Mouse (Mus musculus): ENCODE results near the gene Endou. TPM values are rescaled to one million over a fixed set of nuclear protein-coding genes. Genes with fewer than 3 reads are reported as not detected.
A peak's percentile ranks its signal among the peaks of the same experiment; 100 is the strongest.
"Not testable (repeated sequence)": the region's sequence is repeated elsewhere in the genome, so short reads cannot be mapped to it uniquely, and the experiment has no call there.

Gene Endou
- total and polyA plus RNA-seq, 3 experiments, result 0.35 to 0.66 (median 0.38) TPM

DNA sequence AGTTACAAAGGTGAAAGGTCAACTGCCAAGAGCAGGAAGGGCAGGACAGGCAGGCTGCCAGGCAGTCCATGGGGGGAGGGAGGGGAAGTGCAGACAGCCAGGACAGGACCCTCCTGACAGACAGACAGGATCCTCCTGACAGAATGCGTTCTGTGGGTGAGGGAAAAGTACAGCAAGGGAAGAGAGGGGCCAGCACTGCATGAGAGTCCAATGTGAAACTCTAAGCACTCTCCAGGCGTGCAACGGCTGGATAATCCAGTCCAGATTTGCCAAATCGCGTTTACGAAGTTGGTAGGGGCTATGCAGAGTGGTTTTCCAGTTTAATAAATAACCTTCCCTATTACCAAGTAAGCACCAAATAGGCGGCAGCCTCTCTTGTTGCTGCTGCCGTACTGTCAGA is 49.1 kb downstream of the Endou start:
- DNase-seq, result no peak

GRCm38 (mm10) chr15:97679991-97680681 is 51.0 kb downstream of the Endou start:
- DNase-seq, result no peak

GRCm38 (mm10) chr15:97677341-97677740 is 53.8 kb downstream of the Endou start:
- no peak for DNase-seq

DNA sequence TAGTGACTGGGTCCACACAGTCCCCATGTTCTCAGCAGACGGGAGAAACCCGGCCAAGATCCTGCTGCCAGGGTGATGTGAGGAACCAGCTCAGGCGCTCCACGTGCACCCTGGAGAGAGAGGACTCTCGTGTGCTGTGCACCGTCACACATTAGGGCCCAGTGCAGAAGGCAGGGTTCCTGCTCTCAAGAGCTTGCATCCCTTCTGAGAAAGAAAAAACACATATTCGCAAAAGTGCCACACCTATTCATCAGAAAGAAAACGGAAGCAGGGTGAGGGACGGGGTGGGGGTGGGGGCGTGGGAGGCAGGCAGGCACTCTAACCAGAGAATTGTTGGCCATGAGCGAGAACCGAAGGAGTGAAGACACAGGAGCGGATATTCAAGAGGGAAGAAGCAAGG is 55.2 kb downstream of the Endou start:
- DNase-seq, result no peak

- no peak for DNase-seq
These were observed 56.7 kb downstream of the Endou start for GRCm38 (mm10) chr15:97674423-97674822.

- no peak for DNase-seq
These were observed 57.7 kb downstream of the Endou start for GRCm38 (mm10) chr15:97673256-97674000.

- DNase-seq, result peak; percentile 32
These were observed 58.9 kb downstream of the Endou start for GRCm38 (mm10) chr15:97672211-97672765.

- peak; percentile 30 for DNase-seq
These were observed 60.6 kb downstream of the Endou start for GRCm38 (mm10) chr15:97670554-97670953.

DNA sequence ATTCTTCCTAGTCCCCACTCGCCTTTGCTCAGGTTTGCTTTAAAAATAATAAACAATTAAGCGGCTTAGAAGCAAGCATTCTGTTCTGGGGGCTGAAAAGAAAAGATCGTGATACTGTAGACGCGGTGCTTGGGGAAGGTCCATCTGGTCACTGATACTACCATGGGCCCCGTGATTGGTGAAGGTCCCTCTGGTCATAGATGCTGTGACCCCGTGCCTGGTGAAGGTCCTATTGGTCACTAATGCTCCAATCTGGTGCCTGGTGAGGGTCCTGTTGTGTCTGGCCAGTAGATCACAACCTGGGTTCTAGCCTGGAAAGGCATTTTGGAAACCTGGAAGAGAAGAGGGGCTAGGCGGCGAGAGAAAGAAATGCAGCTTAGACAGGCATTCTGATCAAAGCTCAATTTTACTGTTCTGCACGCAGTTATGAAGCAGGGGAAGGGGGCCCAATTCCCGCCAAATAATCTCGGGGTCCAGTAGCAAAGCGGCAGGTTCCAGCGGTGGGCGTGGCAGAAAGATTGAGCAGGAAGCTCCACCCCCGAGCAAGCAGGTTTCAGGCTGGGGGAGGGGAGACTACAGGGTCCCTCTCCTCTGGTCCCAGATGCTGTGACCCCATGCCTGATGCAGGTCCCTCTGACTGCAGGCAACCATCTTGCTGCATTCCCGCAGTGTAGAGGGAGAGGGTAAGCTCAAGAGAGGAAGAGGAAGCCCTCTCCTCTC is 62.8 kb downstream of the Endou start:
- not testable (repeated sequence) for DNase-seq

DNA sequence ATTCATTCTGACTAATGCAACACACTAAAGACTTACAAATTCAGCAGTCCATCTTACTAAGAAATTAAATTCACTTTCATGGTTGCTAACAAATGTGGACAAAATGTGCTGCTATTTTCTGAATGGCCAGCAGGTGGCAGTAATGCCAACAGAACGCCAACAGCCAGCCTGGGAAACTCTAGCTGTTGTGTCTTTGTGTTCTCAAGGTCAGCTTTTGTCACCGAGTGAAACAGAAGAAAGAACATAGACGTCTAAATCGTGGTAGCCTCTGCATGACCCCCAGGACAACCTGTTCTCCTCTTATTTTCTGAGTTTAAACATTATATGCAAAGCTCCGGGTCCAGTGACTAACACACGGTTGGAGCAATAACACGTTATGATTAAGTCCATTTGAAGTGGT is 63.7 kb downstream of the Endou start:
- DNase-seq, result peak; percentile 56

DNA sequence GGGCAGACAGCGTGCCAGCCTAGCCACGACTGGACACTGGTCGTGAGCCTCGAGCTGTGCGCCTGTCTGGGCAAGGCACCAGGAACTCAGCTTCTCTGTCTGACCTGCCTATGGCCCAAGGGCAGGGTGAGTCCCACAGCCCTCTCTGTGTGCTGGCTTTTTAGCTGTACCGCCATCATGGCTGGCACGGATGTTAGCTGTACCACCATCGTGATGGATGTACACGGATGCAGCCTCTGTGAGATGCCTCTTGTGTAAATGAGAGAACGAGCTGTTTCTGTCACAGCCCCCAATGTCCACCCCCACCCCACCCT is 64.7 kb downstream of the Endou start:
- no peak for DNase-seq

DNA sequence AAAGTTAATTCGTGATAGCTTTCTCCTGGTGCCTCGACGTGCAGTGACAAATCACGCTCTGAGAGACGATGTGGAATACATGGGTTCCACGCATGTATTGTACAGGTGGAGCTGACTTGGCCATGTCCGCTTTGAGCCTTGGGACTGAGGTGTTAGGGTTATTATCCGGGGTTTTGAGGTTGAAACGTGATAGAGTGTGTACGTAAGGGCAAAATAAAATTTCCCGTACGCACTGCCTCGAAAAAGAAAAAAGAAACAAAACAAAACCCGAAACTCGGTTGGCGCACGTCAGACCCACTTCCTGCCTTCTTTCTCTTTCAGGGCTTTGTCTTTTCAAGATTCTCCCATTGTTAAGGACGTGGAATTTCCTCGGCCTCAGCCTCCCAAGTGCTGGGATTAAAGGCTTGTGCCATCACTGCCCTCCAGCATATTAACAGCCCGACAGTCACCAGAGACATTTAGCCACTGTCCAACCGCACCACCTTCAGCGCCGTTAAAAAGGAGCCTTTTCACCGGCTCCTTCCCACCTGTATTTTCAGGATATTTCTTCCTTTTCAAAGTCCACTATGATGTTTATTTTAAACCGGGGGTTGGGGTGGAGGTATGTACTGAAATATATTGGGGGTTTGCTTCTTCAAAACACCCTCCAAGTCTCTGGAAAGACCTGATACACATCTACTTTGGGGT is 65.2 kb downstream of the Endou start:
- DNase-seq, result no peak

- DNase-seq, result no peak
These were observed 66.0 kb downstream of the Endou start for GRCm38 (mm10) chr15:97664981-97665668.

- DNase-seq, result peak; percentile 65
These were observed 67.3 kb downstream of the Endou start for GRCm38 (mm10) chr15:97663750-97664406.

Other genes starting within 250 kb of the Endou start
- 10 to 100 TPM; 14.6 to 22.9 TPM for gene Rpap3, start 25.5 kb downstream of the Endou start, total RNA-seq (2021)
- 1.1 and 1.2 TPM in 2 replicates for gene Rpap3, start 25.5 kb downstream of the Endou start, polyA plus RNA-seq (2012; rRNA removed)
- 10 to 100 TPM; 13.4 to 18.6 TPM for gene Rapgef3, start 36.6 kb upstream of the Endou start, total RNA-seq (2021)
- gene Rapgef3, start 36.6 kb upstream of the Endou start, polyA plus RNA-seq (2012; rRNA removed), result 44.5 and 52.6 TPM in 2 replicates
- 100 to 1,000 TPM; 116 to 158 TPM for gene Slc48a1, start 47.2 kb upstream of the Endou start, total RNA-seq (2021)
- 204 and 217 TPM in 2 replicates for gene Slc48a1, start 47.2 kb upstream of the Endou start, polyA plus RNA-seq (2012; rRNA removed)
- 10 to 100 TPM; 52.5 to 65.1 TPM for gene Hdac7, start 113.2 kb upstream of the Endou start, total RNA-seq (2021)
- gene Hdac7, start 113.2 kb upstream of the Endou start, polyA plus RNA-seq (2012; rRNA removed), result 256 and 263 TPM in 2 replicates
- 10 to 100 TPM in 1 of 2 experiments, 1 to 10 TPM in 1; 6.6 to 17.1 TPM for gene Vdr, start 179.3 kb upstream of the Endou start, total RNA-seq (2021)
- 2.7 and 5.8 TPM in 2 replicates for gene Vdr, start 179.3 kb upstream of the Endou start, polyA plus RNA-seq (2012; rRNA removed)
- gene Tmem106c, start 232.9 kb upstream of the Endou start, total RNA-seq (2021), result 10 to 100 TPM; 51.5 to 54.2 TPM
- gene Tmem106c, start 232.9 kb upstream of the Endou start, polyA plus RNA-seq (2012; rRNA removed), result 44.4 and 45.4 TPM in 2 replicates